In genomic region chr19:46322144-46322995, GRCm38 (mm10) we compare ENCODE assay signal across 10 mouse cellular contexts. TPM values are rescaled to one million over a fixed set of nuclear protein-coding genes. Genes with fewer than 3 reads are reported as not detected.
DNase-seq lines count a peak whose midpoint lies in the region; ATAC-seq lines count a peak whose summit lies in the region.
"Had no signal": no experiment of that assay in that cellular context is flagged by ENCODE, and none has a peak within 500 bp of the region (broad histone marks: within the 10 kb centered on the region; RNA-seq: fewer than 3 reads in every experiment).

No protein-coding gene starts in this region.

- H3K4me3 ChIP-seq in embryonic facial prominence, embryonic 13.5 days, result no peak overlapping the region
- no peak overlapping the region for H3K4me3 ChIP-seq in hindbrain, embryonic 13.5 days
- no peak overlapping the region for H3K4me3 ChIP-seq in neural tube, embryonic 15.5 days (replicated peaks)

- 49% methylated on average over 11 of the region's 11 CpGs for WGBS in embryonic facial prominence, embryonic 13.5 days
- 54% methylated on average over 11 of the region's 11 CpGs for WGBS in hindbrain, embryonic 13.5 days
- WGBS in neural tube, embryonic 15.5 days, result 60% methylated on average over 11 of the region's 11 CpGs

- H3K9me3 ChIP-seq in embryonic facial prominence, embryonic 13.5 days, result no peaks in the 10 kb centered on the region
- no peaks in the 10 kb centered on the region for H3K9me3 ChIP-seq in hindbrain, embryonic 13.5 days
- H3K9me3 ChIP-seq in neural tube, embryonic 15.5 days (replicated peaks), result no peaks in the 10 kb centered on the region

- H3K27ac ChIP-seq in embryonic facial prominence, embryonic 13.5 days, result 0 out of 2 replicates have a peak overlapping the region, but pooled peaks have one; percentile 39
- H3K27ac ChIP-seq in hindbrain, embryonic 13.5 days, result peak overlapping the region; percentile 82
- peak overlapping the region; percentile 67; the same call in 1 of the 2 replicates for H3K27ac ChIP-seq in neural tube, embryonic 15.5 days (replicated peaks)

- intact Hi-C loops in heart, postnatal 14 days (cut with DNase I), result no loop called here

- no peak for ATAC-seq in embryonic facial prominence, embryonic 13.5 days (ENCODE audit: insufficient number of reproducible peaks, insufficient read depth, low FRiP score, low TSS enrichment, low read depth)
- no peak for ATAC-seq in hindbrain, embryonic 13.5 days (ENCODE audit: low FRiP score)
- no peak for ATAC-seq in neural tube, embryonic 15.5 days (ENCODE audit: low FRiP score)

- peak; percentile 61 to 62 for DNase-seq in right cerebral cortex, postnatal 10 days (ENCODE audit: low spot score in 2 of 2)
- no peak for DNase-seq in right cerebral cortex, postnatal 36 days (ENCODE audit: low spot score in 2 of 2)
- DNase-seq in ovary, adult 18-20 months (ENCODE audit: low spot score), result no peak
- no peak for DNase-seq in heart, postnatal 14 days
- DNase-seq: adrenal gland, postnatal 25 days; liver; right cerebral cortex, postnatal 14 days had no signal

- no peak overlapping the region for H3K9ac ChIP-seq in embryonic facial prominence, embryonic 13.5 days
- H3K9ac ChIP-seq in hindbrain, embryonic 13.5 days, result peak overlapping the region; percentile 62
- H3K9ac ChIP-seq in neural tube, embryonic 15.5 days (replicated peaks), result 0 out of 2 replicates have a peak overlapping the region, but pooled peaks have one; percentile 9

- H3K36me3 ChIP-seq in embryonic facial prominence, embryonic 13.5 days, result no peaks in the 10 kb centered on the region
- no peaks in the 10 kb centered on the region for H3K36me3 ChIP-seq in hindbrain, embryonic 13.5 days
- H3K36me3 ChIP-seq in neural tube, embryonic 15.5 days, result no peaks in the 10 kb centered on the region

- peaks cover 38% of the 10 kb centered on the region for H3K4me1 ChIP-seq in embryonic facial prominence, embryonic 13.5 days
- H3K4me1 ChIP-seq in hindbrain, embryonic 13.5 days (replicated peaks), result peaks cover 96% of the 10 kb centered on the region
- H3K4me1 ChIP-seq in neural tube, embryonic 15.5 days, result peaks cover 86% of the 10 kb centered on the region

- H3K4me2 ChIP-seq in embryonic facial prominence, embryonic 13.5 days, result no peak overlapping the region
- peak overlapping the region; percentile 44 for H3K4me2 ChIP-seq in hindbrain, embryonic 13.5 days
- peak overlapping the region; percentile 39 for H3K4me2 ChIP-seq in neural tube, embryonic 15.5 days

- H3K27me3 ChIP-seq in embryonic facial prominence, embryonic 13.5 days, result peaks cover 99% of the 10 kb centered on the region
- peaks cover 68% of the 10 kb centered on the region for H3K27me3 ChIP-seq in hindbrain, embryonic 13.5 days
- H3K27me3 ChIP-seq in neural tube, embryonic 15.5 days (replicated peaks), result peaks cover 31% of the 10 kb centered on the region

RNA-seq across cellular contexts. Expression of gene Psd, which starts 4.6 kb away (rescaled TPM):
- polyA plus RNA-seq in embryonic facial prominence, embryonic 13.5 days (2015; fragmentation: Nextera tagmentation; extraction: Ambion mirVana), result 5.0 and 6.0 TPM in 2 replicates
- polyA plus RNA-seq in hindbrain, embryonic 13.5 days (2015; fragmentation: Nextera tagmentation; extraction: Ambion mirVana), result 58.4 and 59.3 TPM in 2 replicates
- 88.4 and 118 TPM in 2 replicates for polyA plus RNA-seq in neural tube, embryonic 15.5 days (2015; fragmentation: Nextera tagmentation; extraction: Ambion mirVana)
- total RNA-seq in heart, postnatal 14 days (2021), result 1 to 10 TPM; 1.7 to 1.9 TPM

RNA-seq across cellular contexts. Expression of gene Fbxl15, which starts 5.6 kb away (rescaled TPM):
- polyA plus RNA-seq in embryonic facial prominence, embryonic 13.5 days (2015; fragmentation: Nextera tagmentation; extraction: Ambion mirVana), result 15.1 and 16.5 TPM in 2 replicates
- polyA plus RNA-seq in hindbrain, embryonic 13.5 days (2015; fragmentation: Nextera tagmentation; extraction: Ambion mirVana), result 39.8 and 40.0 TPM in 2 replicates
- polyA plus RNA-seq in neural tube, embryonic 15.5 days (2015; fragmentation: Nextera tagmentation; extraction: Ambion mirVana), result 44.0 and 52.3 TPM in 2 replicates
- total RNA-seq in heart, postnatal 14 days (2021), result 1 to 10 TPM; 5.5 to 6.9 TPM

RNA-seq across cellular contexts. Expression of gene Cuedc2, which starts 16.1 kb away (rescaled TPM):
- 177 and 188 TPM in 2 replicates for polyA plus RNA-seq in embryonic facial prominence, embryonic 13.5 days (2015; fragmentation: Nextera tagmentation; extraction: Ambion mirVana)
- 317 and 326 TPM in 2 replicates for polyA plus RNA-seq in hindbrain, embryonic 13.5 days (2015; fragmentation: Nextera tagmentation; extraction: Ambion mirVana)
- 322 and 350 TPM in 2 replicates for polyA plus RNA-seq in neural tube, embryonic 15.5 days (2015; fragmentation: Nextera tagmentation; extraction: Ambion mirVana)
- total RNA-seq in heart, postnatal 14 days (2021), result 10 to 100 TPM; 88.0 to 89.6 TPM

RNA-seq across cellular contexts. Expression of gene Nfkb2, which starts 18.2 kb away (rescaled TPM):
- 9.0 and 9.5 TPM in 2 replicates for polyA plus RNA-seq in embryonic facial prominence, embryonic 13.5 days (2015; fragmentation: Nextera tagmentation; extraction: Ambion mirVana)
- 2.3 and 2.4 TPM in 2 replicates for polyA plus RNA-seq in hindbrain, embryonic 13.5 days (2015; fragmentation: Nextera tagmentation; extraction: Ambion mirVana)
- 2.4 and 10.0 TPM in 2 replicates for polyA plus RNA-seq in neural tube, embryonic 15.5 days (2015; fragmentation: Nextera tagmentation; extraction: Ambion mirVana)
- total RNA-seq in heart, postnatal 14 days (2021), result 10 to 100 TPM; 15.5 to 16.6 TPM

RNA-seq across cellular contexts. Expression of gene Mfsd13a, which starts 18.6 kb away (rescaled TPM):
- polyA plus RNA-seq in embryonic facial prominence, embryonic 13.5 days (2015; fragmentation: Nextera tagmentation; extraction: Ambion mirVana), result 3.3 and 4.3 TPM in 2 replicates
- polyA plus RNA-seq in hindbrain, embryonic 13.5 days (2015; fragmentation: Nextera tagmentation; extraction: Ambion mirVana), result 8.2 and 11.2 TPM in 2 replicates
- polyA plus RNA-seq in neural tube, embryonic 15.5 days (2015; fragmentation: Nextera tagmentation; extraction: Ambion mirVana), result 13.2 and 13.9 TPM in 2 replicates
- 1 to 10 TPM; 2.9 to 3.6 TPM for total RNA-seq in heart, postnatal 14 days (2021)

Comparison
In these comparisons a context has a peak if more than half of its experiments do, and no peak if none do; other contexts are left out.
1. DNase-seq: peak in right cerebral cortex, postnatal 10 days (2 of 2); none in right cerebral cortex, postnatal 36 days (0 of 2), ovary, adult 18-20 months (single experiment) and heart, postnatal 14 days (0 of 2).
2. Peak in every context shown above with its lines, with median percentiles within 50 percentile points of each other: H3K27ac ChIP-seq.